Mouse (Mus musculus): Measurements from ENCODE around the gene Ppp6r2.
A peak's percentile ranks its signal among the peaks of the same experiment; 100 is the strongest.

Ppp6r2 gene

DNA sequence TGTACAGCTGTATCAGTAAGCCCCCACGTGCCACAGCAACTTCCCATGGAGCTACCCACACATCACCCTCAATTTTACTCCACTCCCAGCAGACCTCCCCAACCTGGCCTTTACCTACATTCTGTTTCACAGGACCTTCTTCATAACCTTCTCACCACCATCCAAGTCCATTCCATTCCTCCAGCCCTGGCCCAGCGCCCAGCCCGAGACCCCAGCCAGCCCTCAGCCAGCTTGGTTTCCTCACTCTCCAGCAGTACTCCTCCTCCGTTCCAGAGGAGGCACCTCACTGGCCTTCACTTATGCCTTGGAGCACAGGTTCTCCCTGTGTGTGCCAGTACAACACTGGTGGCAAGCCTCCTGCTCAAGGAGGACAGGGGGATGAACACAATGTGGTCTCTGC lies 102.0 kb downstream of the Ppp6r2 start:
- peak; percentile 52 to 59 for DNase-seq

DNA sequence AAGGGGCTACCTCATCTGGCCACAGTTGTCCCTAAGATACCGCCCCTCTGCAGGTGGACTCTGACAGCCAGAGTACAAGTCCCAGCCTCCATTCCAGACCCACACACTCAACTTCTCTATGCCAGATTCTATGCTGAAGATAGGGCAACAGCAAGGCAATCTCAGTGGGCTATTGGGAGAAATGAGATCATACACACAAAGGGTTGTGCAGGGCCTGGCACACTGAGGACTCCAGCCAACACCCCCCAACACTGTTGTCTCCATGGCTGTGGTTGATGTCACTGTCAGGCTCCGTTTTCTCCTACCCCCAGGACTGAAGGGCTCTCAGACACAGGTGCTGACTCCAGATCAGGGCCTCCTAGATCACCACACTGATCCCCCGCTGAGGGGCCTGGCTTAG lies 102.8 kb downstream of the Ppp6r2 start:
- no peak for DNase-seq

DNA sequence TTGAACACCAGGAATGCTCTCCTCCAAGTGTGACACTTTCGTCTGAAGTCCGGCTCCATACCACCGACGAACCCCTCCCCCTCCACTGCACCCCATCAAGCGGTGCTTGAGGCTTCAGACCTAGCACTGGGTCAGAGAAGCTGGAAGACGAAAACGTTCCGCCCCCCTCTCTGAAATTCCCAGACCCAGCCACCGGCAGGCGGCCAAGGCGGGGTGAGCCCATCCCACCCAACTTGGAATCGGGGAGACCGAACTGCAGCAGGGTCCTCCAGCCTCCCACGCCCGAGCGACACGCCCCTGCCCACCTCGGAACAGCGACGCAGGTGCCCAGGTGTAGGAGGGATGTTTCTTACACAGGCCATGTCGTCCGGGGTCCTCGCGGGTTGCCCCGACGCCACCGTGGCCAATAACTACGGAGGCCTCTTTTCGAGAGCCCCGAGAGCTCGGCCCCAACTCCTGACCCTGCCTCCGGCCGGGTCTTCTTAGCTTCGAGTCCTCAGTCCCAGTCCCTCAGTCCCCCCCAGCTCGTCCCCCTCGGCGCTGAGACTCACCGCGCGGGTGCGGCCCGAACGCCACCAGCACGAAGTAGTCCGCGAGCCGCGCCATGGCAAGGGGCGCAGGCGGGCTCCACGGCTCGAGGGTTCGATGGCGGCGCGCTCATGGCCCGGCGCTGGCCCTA lies 103.3 kb downstream of the Ppp6r2 start:
- peak; percentile 66 to 71 for DNase-seq

DNA sequence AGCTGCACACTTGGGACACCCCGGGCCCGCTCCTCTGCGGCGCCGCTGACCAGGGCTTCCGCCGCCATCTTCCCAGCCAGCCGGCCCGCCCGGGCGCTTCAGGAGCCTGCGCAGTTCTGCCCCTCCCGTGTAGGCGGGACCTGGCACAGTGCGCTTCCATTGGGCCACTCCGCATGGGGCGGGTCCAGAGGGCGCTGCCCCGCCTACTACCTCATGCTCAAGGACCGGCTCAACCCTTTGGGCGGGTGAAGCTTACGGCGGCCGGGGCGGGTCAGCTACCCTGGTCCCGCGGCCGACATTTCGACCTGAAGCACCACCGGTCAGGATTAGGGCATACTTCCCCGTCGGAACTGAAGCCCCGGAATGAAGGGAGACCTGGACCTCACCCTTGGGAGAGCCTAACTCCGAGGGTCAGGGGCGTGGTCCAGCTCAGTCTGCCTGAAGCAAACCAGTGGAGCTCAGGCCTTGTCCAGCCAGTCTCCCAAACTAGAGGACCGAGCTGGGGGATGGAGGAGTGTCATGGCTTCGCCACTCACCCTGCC lies 103.9 kb downstream of the Ppp6r2 start, which contains the start of gene Sbf1:
Gene Sbf1, minus strand, starts transcription at position 122 of the 542 bp plus-strand sequence.
- peak; percentile 99 for DNase-seq

DNA sequence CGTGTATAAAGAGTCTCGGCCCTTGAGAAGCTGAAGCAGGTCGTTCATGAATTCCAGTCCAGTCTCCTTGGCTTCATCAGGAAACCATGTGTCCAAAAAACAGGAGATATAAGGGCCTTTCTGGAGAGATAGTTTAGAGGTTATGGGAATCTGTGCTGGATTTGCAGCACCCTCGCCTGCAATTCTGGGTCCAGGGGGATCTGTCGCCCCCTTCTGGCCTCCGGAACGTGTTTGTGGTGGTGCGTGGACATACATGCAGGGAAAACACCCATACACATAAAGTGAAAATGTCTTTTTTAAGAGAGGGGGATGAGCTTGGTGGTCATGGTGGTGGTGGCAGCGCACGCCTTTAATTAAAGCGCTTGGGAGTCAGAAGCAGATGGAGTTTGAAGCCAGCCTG lies 104.8 kb downstream of the Ppp6r2 start:
- peak in 1 of 2 experiments; percentile 48 for DNase-seq

DNA sequence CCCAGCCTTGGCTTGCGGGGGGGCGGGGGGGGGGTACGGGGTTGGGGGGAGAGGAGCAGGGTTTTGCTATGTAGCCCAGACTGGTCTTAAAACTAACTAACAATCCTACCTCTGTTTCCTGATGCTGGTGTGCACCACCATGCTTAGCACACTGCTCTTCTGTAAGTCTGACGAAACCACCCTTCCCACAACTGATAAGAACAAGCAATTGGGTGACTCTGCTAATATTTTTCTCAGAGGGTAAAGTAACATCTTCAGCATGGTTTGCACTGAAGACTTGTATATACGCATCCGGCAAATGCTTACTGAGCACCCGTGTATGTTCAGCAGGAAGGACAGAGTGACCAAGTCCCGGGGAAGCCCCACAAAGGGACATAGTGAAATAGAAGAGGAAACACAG lies 109.9 kb downstream of the Ppp6r2 start:
- no peak for DNase-seq

DNA sequence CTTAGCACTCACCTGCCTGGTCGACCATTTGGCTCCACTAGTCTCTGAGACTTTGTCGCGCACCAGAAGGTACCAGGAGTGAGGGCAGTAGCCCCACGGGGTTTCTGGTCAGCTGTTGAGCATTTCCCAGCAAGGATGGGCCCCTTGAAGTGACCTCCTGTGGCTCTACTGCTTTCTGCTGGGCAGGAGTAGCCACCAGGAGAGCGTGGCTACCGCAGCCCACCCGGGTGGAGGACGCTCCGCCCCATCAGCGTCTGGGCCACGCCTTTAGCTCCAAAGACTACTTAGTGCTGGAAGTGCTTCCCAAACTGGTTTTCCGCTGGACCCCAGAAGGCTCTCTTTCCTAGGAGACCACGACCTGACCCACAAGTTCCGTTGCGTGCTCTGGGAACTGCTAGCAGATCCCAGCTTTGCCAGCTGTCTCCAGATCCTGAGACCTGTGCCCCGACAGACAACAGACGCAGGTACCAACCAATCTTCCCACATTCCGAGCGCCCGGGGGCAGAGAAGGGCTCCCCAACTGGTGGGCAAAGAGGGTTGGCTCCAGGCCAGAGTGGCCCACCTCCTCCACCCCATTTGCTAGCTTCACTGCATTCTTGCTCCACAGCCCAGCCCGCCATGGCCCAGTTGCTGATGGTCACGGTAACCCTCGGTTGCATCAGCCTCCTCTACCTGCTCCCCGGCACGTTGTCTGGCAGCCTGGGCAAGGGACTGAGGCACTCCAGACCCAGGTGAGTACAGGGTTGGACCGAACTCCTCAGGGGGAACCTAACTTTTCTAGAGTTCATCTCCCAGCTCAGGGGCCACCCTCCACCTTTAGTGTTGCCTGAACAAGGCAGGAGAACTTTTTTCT lies 111.5 kb downstream of the Ppp6r2 start, which contains the start of gene Adm2:
Gene Adm2, plus strand, starts transcription at position 51 of the 853 bp plus-strand sequence.
- peak in 1 of 2 experiments; percentile 25 for DNase-seq

DNA sequence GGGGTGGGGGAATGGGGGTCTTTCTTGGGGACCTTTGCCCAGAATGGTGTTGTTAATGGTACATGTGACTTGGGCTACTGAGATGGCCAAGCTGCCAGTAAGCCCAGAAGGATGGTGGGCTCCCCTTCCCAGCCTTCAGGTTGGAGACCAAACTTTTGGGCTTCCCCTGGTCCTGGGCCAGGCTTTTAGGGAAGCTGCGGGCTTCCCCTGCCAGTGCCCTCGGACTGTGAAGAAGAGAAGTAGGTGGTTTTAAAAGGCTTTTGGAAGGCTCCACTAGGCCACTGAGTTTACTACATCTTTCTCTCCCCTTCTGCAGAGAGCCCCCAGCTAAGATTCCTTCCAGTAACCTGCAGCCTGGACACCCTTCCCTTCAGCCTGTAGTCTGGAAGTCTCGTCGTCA lies 112.3 kb downstream of the Ppp6r2 start:
- DNase-seq, result no peak

DNA sequence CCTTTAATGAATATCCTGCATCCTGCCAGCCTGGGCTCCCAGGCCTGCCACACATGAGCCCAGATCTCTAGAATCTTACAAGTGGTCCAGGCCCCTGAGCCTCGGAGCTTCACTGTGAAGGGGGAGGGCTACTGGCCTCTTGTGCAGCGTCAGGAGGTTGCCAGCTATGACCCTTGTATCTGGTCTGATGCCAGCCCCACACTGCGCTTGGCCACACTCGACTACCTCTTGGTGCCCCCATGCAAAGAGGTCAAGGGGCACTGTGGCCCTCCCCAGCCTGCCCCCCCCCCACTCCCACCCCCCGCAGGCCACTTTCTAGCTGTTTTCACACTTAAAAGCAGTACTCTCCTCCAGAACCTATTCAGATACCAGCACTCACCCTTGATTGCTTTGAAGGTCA lies 115.1 kb downstream of the Ppp6r2 start:
- no peak for DNase-seq

DNA sequence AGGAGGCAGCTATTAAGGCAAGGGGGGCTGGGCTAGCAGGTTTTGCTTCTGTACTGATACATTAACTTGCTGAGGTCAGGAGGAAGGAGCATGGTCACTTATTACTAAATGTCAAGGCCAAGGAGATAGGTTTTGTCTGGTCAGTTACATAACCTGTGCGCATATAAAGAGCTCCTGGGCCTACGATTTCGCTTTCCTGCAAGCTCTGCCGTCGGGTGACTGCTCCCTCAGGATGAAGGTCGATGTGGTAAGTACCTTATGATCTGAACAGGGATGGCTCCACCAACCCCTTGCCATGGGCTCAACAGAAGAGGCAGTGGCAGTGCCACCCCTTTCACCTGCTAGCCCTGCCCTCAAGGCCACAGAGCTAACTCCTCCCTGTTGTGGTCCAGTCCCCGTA lies 122.9 kb downstream of the Ppp6r2 start, which contains the start of gene Miox:
Gene Miox, plus strand, starts transcription at position 128 of the 400 bp plus-strand sequence.
- DNase-seq, result no peak

DNA sequence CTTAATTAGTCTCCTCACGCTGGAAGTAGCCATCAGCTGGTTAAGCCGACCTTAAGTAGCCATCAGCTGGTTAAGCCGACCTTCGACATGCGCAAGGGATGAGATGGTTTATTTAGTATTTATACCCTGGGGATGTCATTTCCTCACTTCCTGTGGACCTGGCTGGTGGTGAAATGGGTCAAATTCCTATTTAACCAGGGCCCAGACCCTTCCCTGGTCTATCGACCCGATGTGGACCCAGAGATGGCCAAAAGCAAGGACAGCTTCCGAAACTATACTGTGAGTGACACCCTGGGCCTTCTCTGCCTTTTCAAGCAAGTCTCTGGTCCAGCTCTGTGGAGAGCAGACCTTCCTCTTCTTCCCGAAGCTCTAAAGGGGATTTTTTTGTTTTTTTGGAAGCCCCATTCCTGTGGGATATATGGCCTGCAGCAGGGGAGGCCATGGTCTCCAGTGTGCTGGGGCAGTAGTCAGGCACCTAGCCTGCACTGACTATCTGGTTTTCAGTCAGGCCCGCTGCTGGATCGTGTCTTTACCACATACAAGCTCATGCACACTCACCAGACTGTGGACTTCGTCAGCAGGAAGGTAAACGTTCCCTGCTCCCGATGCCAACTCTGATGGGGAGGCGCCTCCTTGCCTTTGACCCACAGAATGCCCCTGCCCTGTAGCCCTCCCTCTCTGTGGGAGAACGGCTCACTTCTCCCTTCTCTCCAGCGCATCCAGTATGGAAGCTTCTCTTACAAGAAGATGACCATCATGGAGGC lies 123.6 kb downstream of the Ppp6r2 start:
- DNase-seq, result no peak

DNA sequence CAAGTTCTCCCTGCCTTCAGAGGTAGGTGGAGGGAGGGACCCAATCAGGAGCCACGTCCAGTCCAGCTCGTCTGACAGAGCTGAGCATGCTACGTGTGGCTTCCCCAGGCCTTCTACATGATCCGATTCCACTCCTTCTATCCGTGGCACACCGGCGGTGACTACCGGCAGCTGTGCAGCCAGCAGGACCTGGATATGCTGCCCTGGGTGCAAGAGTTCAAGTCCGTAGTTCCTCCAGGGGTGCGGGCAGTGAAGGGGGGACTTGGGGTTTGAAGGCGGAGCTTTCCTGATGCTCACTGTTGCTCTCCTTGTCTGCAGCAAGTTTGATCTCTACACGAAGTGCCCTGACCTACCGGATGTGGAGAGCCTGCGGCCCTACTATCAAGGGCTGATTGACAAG lies 125.1 kb downstream of the Ppp6r2 start:
- no peak for DNase-seq
